Mouse (Mus musculus) CH12.LX (cell line): Measurements from ENCODE around the gene Capn1. TPM values are rescaled to one million over a fixed set of nuclear protein-coding genes. Genes with fewer than 3 reads are reported as not detected.
A peak's percentile ranks its signal among the peaks of the same experiment; 100 is the strongest.

Experiments
- DNase-seq: peaks from one replicate; pipeline ENCODE4 v3.0.0-alpha.2; 2013; ENCODE audit errors: extremely low read depth
- H3K27ac ChIP-seq: 2 replicates; pipeline ENCODE4 v1.5.1; 2012; ENCODE audit warnings: low read depth, mild to moderate bottlenecking, control low read depth, moderate library complexity; ENCODE audit not compliant: insufficient read depth
- H3K27me3 ChIP-seq: replicated peaks from 2 replicates; pipeline ENCODE3; 2012; ENCODE audit warnings: inconsistent platforms
- H3K36me3 ChIP-seq, 2 experiments: replicated peaks in 1 of 2; 2 replicates each; pipeline versions ENCODE3 to v1.6.1; 2012; ENCODE audit warnings: inconsistent platforms in 1 of 2, low read length in 1 of 2, mild to moderate bottlenecking in 1 of 2, mixed read lengths in 1 of 2, moderate library complexity in 1 of 2; ENCODE audit not compliant: control insufficient read depth in 1 of 2, insufficient read depth in 1 of 2
- H3K4me1 ChIP-seq, 2 experiments: 2 replicates each; pipeline ENCODE4 v1.6.1; 2012; ENCODE audit warnings: inconsistent platforms in 1 of 2, moderate library complexity in 1 of 2; ENCODE audit not compliant: insufficient read depth in 2 of 2, control insufficient read depth in 1 of 2
- H3K4me2 ChIP-seq: 2 replicates; pipeline ENCODE4 v1.6.1; 2012; ENCODE audit warnings: low read depth, mild to moderate bottlenecking, control low read depth; ENCODE audit not compliant: poor library complexity, insufficient read depth, severe bottlenecking
- H3K4me3 ChIP-seq, 3 experiments: fragments of 150-350 bp in 1 of 3; sonication (generic) in 1 of 3; replicated peaks in 1 of 3; 2 replicates each; pipeline versions ENCODE3 to v1.5.1; 2011 to 2012; ENCODE audit warnings: low read depth in 2 of 3, low read length in 2 of 3, mild to moderate bottlenecking in 2 of 3, moderate library complexity in 2 of 3, control low read depth in 1 of 3, improper control_type of control experiment in 1 of 3, inconsistent platforms in 1 of 3, mixed read lengths in 1 of 3; ENCODE audit not compliant: poor library complexity in 1 of 3
- H3K79me2 ChIP-seq: replicated peaks from 2 replicates; pipeline ENCODE4 v1.6.1; 2012; ENCODE audit warnings: mild to moderate bottlenecking, moderate library complexity; ENCODE audit not compliant: control insufficient read depth, poor library complexity, insufficient read depth, severe bottlenecking; ENCODE audit errors: extremely low read depth
- H3K9ac ChIP-seq: 2 replicates; pipeline ENCODE4 v1.6.1; 2012; ENCODE audit warnings: low read depth, mild to moderate bottlenecking, control low read depth, moderate library complexity; ENCODE audit not compliant: insufficient read depth
- H3K9me3 ChIP-seq: replicated peaks from 2 replicates; pipeline ENCODE3; 2012; ENCODE audit warnings: low read length, inconsistent platforms, mixed read lengths
- CHD2 ChIP-seq: IDR thresholded peaks from 2 replicates; pipeline ENCODE4 v1.6.1; 2011; ENCODE audit warnings: low read length, improper control_type of control experiment
- CTCF ChIP-seq, 2 experiments: IDR thresholded peaks in 1 of 2; conservative IDR thresholded peaks in 1 of 2; 2 replicates each; pipeline ENCODE4 v1.5.1; 2011 to 2012; ENCODE audit warnings: low read depth in 2 of 2, low read length in 2 of 2, improper control_type of control experiment in 1 of 2, inconsistent platforms in 1 of 2, mild to moderate bottlenecking in 1 of 2, moderate library complexity in 1 of 2
- E2F4 ChIP-seq: IDR thresholded peaks from 2 replicates; pipeline ENCODE4 v1.6.1; 2011; ENCODE audit warnings: low read depth, low read length, improper control_type of control experiment; ENCODE audit not compliant: insufficient replicate concordance
- ELF1 ChIP-seq: IDR thresholded peaks from 2 replicates; pipeline ENCODE4 v1.6.1; 2014; ENCODE audit warnings: low read depth, mild to moderate bottlenecking, inconsistent platforms, low read length, improper control_type of control experiment
- ETS1 ChIP-seq: conservative IDR thresholded peaks from 2 replicates; pipeline ENCODE4 v1.6.1; 2012; ENCODE audit warnings: low read depth, mild to moderate bottlenecking, inconsistent platforms, low read length, improper control_type of control experiment, moderate library complexity
- GABPA ChIP-seq: IDR thresholded peaks from 2 replicates; pipeline ENCODE4 v1.6.1; 2012; ENCODE audit warnings: low read depth, low read length, improper control_type of control experiment, inconsistent platforms; ENCODE audit not compliant: insufficient replicate concordance
- IRF4 ChIP-seq: IDR thresholded peaks from 2 replicates; pipeline ENCODE4 v1.6.1; 2014; ENCODE audit warnings: low read depth, mild to moderate bottlenecking, inconsistent platforms, low read length, improper control_type of control experiment
- JUN ChIP-seq: IDR thresholded peaks from 2 replicates; pipeline ENCODE4 v1.6.1; 2011; ENCODE audit warnings: low read depth, mild to moderate bottlenecking, low read length, improper control_type of control experiment, moderate library complexity; ENCODE audit not compliant: insufficient read depth
- JUND ChIP-seq: conservative IDR thresholded peaks from 2 replicates; pipeline ENCODE4 v1.6.1; 2011; ENCODE audit warnings: low read depth, low read length, improper control_type of control experiment
- MAX ChIP-seq: IDR thresholded peaks from 2 replicates; pipeline ENCODE4 v1.6.1; 2011; ENCODE audit warnings: low read length, improper control_type of control experiment
- MEF2A ChIP-seq: IDR thresholded peaks from 2 replicates; pipeline ENCODE4 v1.6.1; 2014; ENCODE audit warnings: low read depth, mild to moderate bottlenecking, inconsistent platforms, low read length, improper control_type of control experiment, borderline replicate concordance
- MXI1 ChIP-seq: IDR thresholded peaks from 2 replicates; pipeline ENCODE4 v1.6.1; 2011; ENCODE audit warnings: mild to moderate bottlenecking, low read depth, low read length, improper control_type of control experiment
- NELFE ChIP-seq: IDR thresholded peaks from 2 replicates; pipeline ENCODE4 v1.6.1; 2011; ENCODE audit warnings: low read depth, low read length, improper control_type of control experiment
- NRF1 ChIP-seq: IDR thresholded peaks from 2 replicates; pipeline ENCODE4 v1.6.1; 2014; ENCODE audit warnings: low read depth, mild to moderate bottlenecking, inconsistent platforms, low read length, improper control_type of control experiment, moderate library complexity
- POLR2A ChIP-seq: IDR thresholded peaks from 2 replicates; pipeline ENCODE4 v1.6.1; 2011; ENCODE audit warnings: low read depth, mild to moderate bottlenecking, improper control_type of control experiment, low read length
- POLR2AphosphoS2 ChIP-seq: IDR thresholded peaks from 2 replicates; pipeline ENCODE4 v1.6.1; 2011; ENCODE audit warnings: low read depth, low read length, improper control_type of control experiment
- SMC3 ChIP-seq: IDR thresholded peaks from 2 replicates; pipeline ENCODE4 v1.6.1; 2011; ENCODE audit warnings: low read depth, low read length, improper control_type of control experiment
- TBP ChIP-seq: conservative IDR thresholded peaks from 2 replicates; pipeline ENCODE4 v1.6.1; 2011; ENCODE audit warnings: low read depth, low read length, improper control_type of control experiment
- ZC3H11A ChIP-seq: IDR thresholded peaks from 2 replicates; pipeline ENCODE4 v1.6.1; 2012; ENCODE audit warnings: low read depth, mild to moderate bottlenecking, inconsistent platforms, low read length, improper control_type of control experiment
- ZKSCAN1 ChIP-seq: IDR thresholded peaks from 2 replicates; pipeline ENCODE4 v1.6.1; 2012; ENCODE audit warnings: low read depth, inconsistent platforms, low read length, improper control_type of control experiment, borderline replicate concordance
- ZMIZ1 ChIP-seq: IDR thresholded peaks from 2 replicates; pipeline ENCODE4 v1.6.1; 2012; ENCODE audit warnings: low read depth, mild to moderate bottlenecking, inconsistent platforms, low read length, improper control_type of control experiment
- dilution Hi-C: fragments of 300-500 bp; cut with MboI; formaldehyde crosslinking; loops from 2 replicates; pipeline ENCODE4 v1.14.3; 2020; ENCODE audit warnings: low sequenced_read_pairs; ENCODE audit not compliant: extremely low pct_unique_long_range_greater_than_20kb, extremely low pct_ligation_motif_present
- in situ Hi-C: fragments of 300-500 bp; cut with MboI; formaldehyde crosslinking; loops from 3 replicates; pipeline ENCODE4 v1.14.3; 2019; ENCODE audit warnings: low sequenced_read_pairs, low pct_ligation_motif_present, low pct_unique_long_range_greater_than_20kb, mixed read lengths
- polyA plus RNA-seq: library from polyadenylated mRNA; unstranded; fragments of >175 nt; gene quantifications from 2 replicates; pipeline ENCODE4 v1.2.1, GENCODE M21; 2012; ENCODE audit warnings: low read depth; ENCODE audit not compliant: insufficient read length
- total RNA-seq, 2 experiments: library from RNA; depleted of rRNA; stranded (reverse); fragments of 300-350 nt in 1 of 2; fragments of >200 nt in 1 of 2; gene quantifications; 2 replicates each; pipeline ENCODE4 v1.2.3; 2012 to 2014

The Capn1 gene
- total and polyA plus RNA-seq, 3 experiments, result 20.0 to 42.9 (median 40.2) TPM

DNA sequence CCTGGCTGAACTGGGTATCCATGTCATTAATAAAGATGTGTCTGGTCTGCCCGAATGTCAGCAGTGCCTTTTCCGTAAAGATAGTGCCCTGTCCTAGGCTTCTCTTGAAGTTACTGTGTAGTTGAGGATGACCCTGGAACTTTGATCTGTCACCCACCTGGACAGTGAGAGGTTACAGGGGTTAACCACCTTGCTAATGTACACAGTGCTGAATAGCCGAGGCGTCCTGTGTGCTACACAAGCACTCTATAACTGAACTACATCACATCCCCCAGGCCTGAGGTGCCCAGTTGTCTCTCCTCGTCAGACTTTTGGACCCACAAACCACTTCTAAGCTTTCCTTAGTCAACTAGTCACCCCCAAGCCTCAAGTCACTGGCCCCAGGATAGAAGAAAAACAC lies 46.7 kb upstream of the Capn1 start:
- Histone ChIP-seq H3K36me3 (peaks cover 13 to 29% of the 10 kb centered on the region in 2 experiments), H3K9me3 (no peaks in the 10 kb centered on the region), H3K27me3 (no peaks in the 10 kb centered on the region), H3K9ac (peak overlapping the region; percentile 78), H3K79me2 (peaks cover 22% of the 10 kb centered on the region), H3K4me3 (peak overlapping the region; percentile 94 to 98 (median 95)), H3K4me2 (peak overlapping the region; percentile 41), H3K4me1 (peaks cover 9 to 44% of the 10 kb centered on the region in 2 experiments), H3K27ac (no peak overlapping the region)
- TF ChIP-seq CTCF (conservative IDR thresholded peaks at IDR 0.05 in 1 of 2, IDR thresholded peaks at IDR 0.05 in 1 of 2; ENCODE audit: low read depth in 2 of 2, low read length in 2 of 2), result no peak
- TF ChIP-seq POLR2AphosphoS2, result no peak
- no peak for TF ChIP-seq ZKSCAN1
- TF ChIP-seq CHD2, result no peak
- TF ChIP-seq SMC3, result no peak
- no peak for TF ChIP-seq IRF4
- no peak for TF ChIP-seq JUND
- no peak for TF ChIP-seq JUN
- no peak for TF ChIP-seq NRF1
- TF ChIP-seq MXI1, result no peak
- no peak for TF ChIP-seq GABPA
- no peak for TF ChIP-seq E2F4
- TF ChIP-seq MAX, result no peak
- TF ChIP-seq MEF2A, result no peak
- TF ChIP-seq ZMIZ1, result no peak
- TF ChIP-seq ZC3H11A, result no peak
- TF ChIP-seq ETS1, result no peak
- in situ Hi-C loops, result loop anchor here (10.0 kb wide), 1 partner anchor 98 kb away; the partner anchor contains the start of gene Pola2
- dilution Hi-C loops, result no loop called here
- no peak for DNase-seq

DNA sequence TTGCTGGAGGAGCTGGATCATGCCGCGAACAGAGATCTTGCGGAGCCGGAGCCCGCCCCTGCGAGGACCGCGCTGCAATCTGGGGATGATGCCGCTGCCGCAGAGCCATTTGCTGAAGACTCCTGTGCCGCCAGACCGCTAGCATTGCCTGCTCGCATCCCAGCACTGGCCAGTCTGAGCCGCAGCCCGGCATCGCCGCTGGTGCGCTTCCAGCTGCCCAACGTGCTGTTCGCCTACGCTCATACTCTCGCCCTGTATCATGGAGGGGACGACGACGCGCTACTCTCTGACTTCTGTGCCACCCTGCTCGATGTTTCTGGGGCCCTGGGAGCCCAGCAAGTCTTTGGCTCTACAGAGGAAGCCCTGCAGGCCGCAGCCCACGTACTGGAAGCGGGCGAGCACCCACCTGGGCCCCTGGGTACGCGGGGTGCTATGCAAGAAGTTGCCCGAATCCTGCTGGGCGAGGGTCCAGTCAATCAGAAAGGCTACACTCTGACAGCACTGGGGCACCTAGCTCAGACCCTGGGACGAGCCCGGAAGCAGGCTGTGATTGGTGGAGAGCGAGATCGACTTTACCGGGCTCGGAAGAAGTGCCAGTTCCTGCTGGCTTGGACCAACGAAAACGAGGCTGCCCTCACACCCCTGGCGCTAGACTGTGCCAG lies 46.1 kb upstream of the Capn1 start:
- no peaks in the 10 kb centered on the region for H3K9me3 ChIP-seq
- dilution Hi-C loops, result no loop called here
- H3K27me3 ChIP-seq, result no peaks in the 10 kb centered on the region
- H3K4me2 ChIP-seq, result peak overlapping the region; percentile 41
- peak overlapping the region; percentile 94 to 98 (median 95) for H3K4me3 ChIP-seq
- TF ChIP-seq TBP (peak; percentile 53; the same call in 1 of the 2 replicates), ZC3H11A (no peak), NELFE (peak; percentile 50; the same call in 1 of the 2 replicates), POLR2A (peak; percentile 63), ZMIZ1 (no peak), ELF1 (peak; percentile 85), SMC3 (no peak)
- H3K9ac ChIP-seq, result peak overlapping the region; percentile 78
- H3K4me1 ChIP-seq, result peaks cover 8 to 39% of the 10 kb centered on the region in 2 experiments
- in situ Hi-C loops, result loop anchor here (10.0 kb wide), 1 partner anchor 97 kb away; the partner anchor contains the start of gene Pola2
- H3K36me3 ChIP-seq, result peaks cover 13 to 29% of the 10 kb centered on the region in 2 experiments
- peak; percentile 78 for DNase-seq
- H3K27ac ChIP-seq, result peak overlapping the region; percentile 88
- peaks cover 28% of the 10 kb centered on the region for H3K79me2 ChIP-seq
